Mouse (Mus musculus): ENCODE measurements at regions not wholly inside any gene's neighbourhood (a gene's known extent, or its start where the extent isn't known, plus 50 kb on each side); places are given as distances from the start of the nearest gene placed in this dataset.

GRCm38 (mm10) chr4:89062384-89062783, 74.5 kb upstream of the Mtap start:
- TF ChIP-seq CTCF (IDR thresholded peaks at IDR 0.05; ENCODE audit: low read depth) (no peak), EP300 (IDR thresholded peaks at IDR 0.05; ENCODE audit: low read depth) (no peak)
